Mouse (Mus musculus) heart, adult 2 months (tissue): ENCODE measurements at regions not wholly inside any gene's neighbourhood (a gene's known extent, or its start where the extent isn't known, plus 50 kb on each side); places are given as distances from the start of the nearest gene placed in this dataset.

Experiments used
- CTCF ChIP-seq: fragments of 200-600 bp; IDR thresholded peaks from 2 replicates; pipeline ENCODE4 v1.8.1; 2022; ENCODE audit warnings: antibody characterized with exemption, mild to moderate bottlenecking, moderate library complexity
- POLR2A ChIP-seq: fragments of 200-500 bp; IDR thresholded peaks from 2 replicates; pipeline ENCODE4 v1.6.1; 2011; ENCODE audit warnings: mild to moderate bottlenecking, low read depth, low read length, control low read depth; ENCODE audit not compliant: insufficient read depth

DNA sequence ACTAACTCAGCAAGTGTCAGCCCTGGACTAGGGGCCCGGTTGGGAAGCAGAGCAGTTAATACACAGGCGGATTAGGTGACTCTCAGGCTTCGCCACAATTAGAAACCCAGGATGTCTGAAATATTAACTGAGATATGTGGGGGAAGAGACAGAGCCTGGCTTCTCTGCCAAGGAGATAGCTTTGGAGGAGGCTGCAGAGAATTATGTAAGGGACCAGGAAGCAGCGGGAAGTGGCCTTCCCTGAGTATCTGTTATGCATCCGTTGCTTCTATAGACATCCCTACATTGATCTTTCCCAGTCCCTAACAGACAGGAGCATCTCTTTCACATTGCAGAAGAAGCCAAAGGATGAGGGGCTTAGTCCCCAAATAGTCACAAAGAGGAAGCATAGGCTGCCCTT, 153.4 kb downstream of the Maf start:
- TF ChIP-seq CTCF (no peak), POLR2A (no peak)
